Mouse (Mus musculus) myocyte (in vitro differentiated cells): ENCODE measurements at regions not wholly inside any gene's neighbourhood (a gene's known extent, or its start where the extent isn't known, plus 50 kb on each side); places are given as distances from the start of the nearest gene placed in this dataset.

Experiments
- MAX ChIP-seq: IDR thresholded peaks from one replicate; pipeline ENCODE4 v1.6.1; 2011; ENCODE audit warnings: low read depth, mild to moderate bottlenecking, control low read depth
- POLR2A ChIP-seq: IDR thresholded peaks from one replicate; pipeline ENCODE4 v1.6.1; 2011; ENCODE audit warnings: low read depth, mild to moderate bottlenecking, control low read depth, moderate library complexity; ENCODE audit not compliant: insufficient read length
- POLR2AphosphoS2 ChIP-seq: IDR thresholded peaks from one replicate; pipeline ENCODE4 v1.6.1; 2011; ENCODE audit warnings: low read depth, control low read depth; ENCODE audit not compliant: insufficient read length
- SRF ChIP-seq: IDR thresholded peaks from one replicate; pipeline ENCODE4 v1.6.1; 2011; ENCODE audit warnings: low read depth; ENCODE audit not compliant: control insufficient read depth, insufficient read length
- TCF12 ChIP-seq: IDR thresholded peaks from one replicate; pipeline ENCODE4 v1.6.1; 2011; ENCODE audit warnings: mild to moderate bottlenecking, control low read depth; ENCODE audit not compliant: poor library complexity, insufficient read depth, severe bottlenecking
- USF1 ChIP-seq: IDR thresholded peaks from one replicate; pipeline ENCODE4 v1.6.1; 2011; ENCODE audit warnings: low read depth, mild to moderate bottlenecking, control low read depth, moderate library complexity

- TF ChIP-seq USF1 (no peak), POLR2A (no peak), MAX (no peak), TCF12 (no peak), SRF (no peak), POLR2AphosphoS2 (no peak)
Measured at GRCm38 (mm10) chr7:117258557-117258956, 122.2 kb upstream of the Xylt1 start.
